Mouse (Mus musculus): ENCODE measurements around the gene Gm20716.

The Gm20716 gene

GRCm38 (mm10) chr2:168229116-168230025, 793 bp downstream of the Gm20716 start:
- no peak for DNase-seq (ENCODE audit: low spot score in 2 of 2)

- no peak for DNase-seq (ENCODE audit: low spot score in 2 of 2)
Observed at GRCm38 (mm10) chr2:168223326-168223725, 6.8 kb downstream of the Gm20716 start.

GRCm38 (mm10) chr2:168213788-168214397, 16.3 kb downstream of the Gm20716 start:
- DNase-seq (ENCODE audit: low spot score in 2 of 2), result no peak

- DNase-seq (ENCODE audit: low spot score in 2 of 2), result no peak
Observed at GRCm38 (mm10) chr2:168207883-168208282, 22.3 kb downstream of the Gm20716 start.

- DNase-seq (ENCODE audit: low spot score in 2 of 2), result peak; percentile 93 to 96
Observed at GRCm38 (mm10) chr2:168206725-168207644, 23.2 kb downstream of the Gm20716 start, which contains the start of gene Adnp. Gene Adnp, minus strand, starts transcription at chr2:168207112.

GRCm38 (mm10) chr2:168205681-168206631, 24.2 kb downstream of the Gm20716 start:
- DNase-seq (ENCODE audit: low spot score in 2 of 2), result peak; percentile 36 to 42

- DNase-seq (ENCODE audit: low spot score in 2 of 2), result peak; percentile 82 to 92
Observed at GRCm38 (mm10) chr2:168205265-168205664, 24.9 kb downstream of the Gm20716 start.

- no peak for DNase-seq (ENCODE audit: low spot score in 2 of 2)
Observed at GRCm38 (mm10) chr2:168204476-168204999, 25.6 kb downstream of the Gm20716 start.

- no peak for DNase-seq (ENCODE audit: low spot score in 2 of 2)
Observed at GRCm38 (mm10) chr2:168200014-168200691, 30.0 kb downstream of the Gm20716 start.

GRCm38 (mm10) chr2:168199476-168199875, 30.7 kb downstream of the Gm20716 start:
- DNase-seq (ENCODE audit: low spot score in 2 of 2), result no peak

GRCm38 (mm10) chr2:168198421-168198820, 31.7 kb downstream of the Gm20716 start:
- no peak for DNase-seq (ENCODE audit: low spot score in 2 of 2)

- no peak for DNase-seq (ENCODE audit: low spot score in 2 of 2)
Observed at GRCm38 (mm10) chr2:168195721-168196120, 34.4 kb downstream of the Gm20716 start.

GRCm38 (mm10) chr2:168193685-168194084, 36.5 kb downstream of the Gm20716 start:
- DNase-seq (ENCODE audit: low spot score in 2 of 2), result no peak

- no peak for DNase-seq (ENCODE audit: low spot score in 2 of 2)
Observed at GRCm38 (mm10) chr2:168191856-168192255, 38.3 kb downstream of the Gm20716 start.

- no peak for DNase-seq (ENCODE audit: low spot score in 2 of 2)
Observed at GRCm38 (mm10) chr2:168175946-168176345, 54.2 kb downstream of the Gm20716 start.

GRCm38 (mm10) chr2:168170167-168170685, 59.9 kb downstream of the Gm20716 start:
- no peak for DNase-seq (ENCODE audit: low spot score in 2 of 2)

- DNase-seq (ENCODE audit: low spot score in 2 of 2), result no peak
Observed at GRCm38 (mm10) chr2:168169800-168170113, 60.4 kb downstream of the Gm20716 start.

GRCm38 (mm10) chr2:168168892-168169799, 61.0 kb downstream of the Gm20716 start:
- no peak for DNase-seq (ENCODE audit: low spot score in 2 of 2)

GRCm38 (mm10) chr2:168167781-168168180, 62.4 kb downstream of the Gm20716 start:
- no peak for DNase-seq (ENCODE audit: low spot score in 2 of 2)

Measured in cerebellum, postnatal 4 days (tissue).